Mouse (Mus musculus) midbrain, embryonic 10.5 days (tissue): Measurements from ENCODE around the gene Mrps14. TPM values are rescaled to one million over a fixed set of nuclear protein-coding genes. Genes with fewer than 3 reads are reported as not detected.

ENCODE experiments used
- DNase-seq: peaks from one replicate; pipeline ENCODE4 v3.0.0-alpha.2; 2017; ENCODE audit warnings: low spot score
- H3K27ac ChIP-seq: fragments of 300-500 bp; sonication (generic); replicated peaks from 2 replicates; pipeline ENCODE4 v1.5.1; 2016; ENCODE audit warnings: mild to moderate bottlenecking
- H3K27me3 ChIP-seq: fragments of 300-500 bp; sonication (generic); 2 replicates; pipeline ENCODE4 v1.6.1; 2016; ENCODE audit warnings: low read depth, mild to moderate bottlenecking; ENCODE audit not compliant: poor library complexity, severe bottlenecking
- H3K36me3 ChIP-seq: fragments of 300-500 bp; sonication (generic); 2 replicates; pipeline ENCODE4 v1.6.1; 2016; ENCODE audit warnings: mild to moderate bottlenecking, moderate library complexity
- H3K4me1 ChIP-seq: fragments of 300-500 bp; sonication (generic); 2 replicates; pipeline ENCODE4 v1.6.1; 2016
- H3K4me3 ChIP-seq: fragments of 300-500 bp; sonication (generic); 2 replicates; pipeline ENCODE4 v1.5.1; 2016; ENCODE audit warnings: mild to moderate bottlenecking, moderate library complexity
- H3K9me3 ChIP-seq: fragments of 300-500 bp; sonication (generic); replicated peaks from 2 replicates; pipeline ENCODE4 v1.6.1; 2016; ENCODE audit warnings: mild to moderate bottlenecking
- WGBS: fragments of 180-500 bp; shearing (Covaris S2); methylation state at CpG from one replicate; pipeline ENCODE4 v1.1.7; 2016; 5-methylcytosine and 5-hydroxymethylcytosine counted together
- polyA plus RNA-seq: library from polyadenylated mRNA; unstranded; fragments of >200 nt; fragmentation: Nextera tagmentation; extraction: Ambion mirVana; gene quantifications from 2 replicates; pipeline ENCODE4 v1.2.1, GENCODE M21; 2016

Mrps14 gene
- polyA plus RNA-seq, 1 experiment from 2014 or later, result 255 TPM

GRCm38 (mm10) chr1:160237981-160238380, 43.0 kb downstream of the Mrps14 start:
- Histone ChIP-seq H3K9me3 (no peaks in the 10 kb centered on the region), H3K4me1 (no peaks in the 10 kb centered on the region), H3K27me3 (no peaks in the 10 kb centered on the region), H3K4me3 (no peak overlapping the region), H3K36me3 (no peaks in the 10 kb centered on the region), H3K27ac (no peak overlapping the region)
- 90% methylated on average over 2 of the region's 2 CpGs for WGBS
- DNase-seq, result no peak

- Histone ChIP-seq H3K4me1 (no peaks in the 10 kb centered on the region), H3K27me3 (no peaks in the 10 kb centered on the region), H3K27ac (no peak overlapping the region), H3K4me3 (no peak overlapping the region), H3K36me3 (no peaks in the 10 kb centered on the region), H3K9me3 (no peaks in the 10 kb centered on the region)
- WGBS, result 93% methylated on average over 1 of the region's 1 CpGs
- no peak for DNase-seq
Observed at GRCm38 (mm10) chr1:160238852-160239443, 43.9 kb downstream of the Mrps14 start.

GRCm38 (mm10) chr1:160240091-160240490, 45.1 kb downstream of the Mrps14 start:
- Histone ChIP-seq H3K27ac (no peak overlapping the region), H3K36me3 (no peaks in the 10 kb centered on the region), H3K4me1 (no peaks in the 10 kb centered on the region), H3K9me3 (no peaks in the 10 kb centered on the region), H3K4me3 (no peak overlapping the region), H3K27me3 (no peaks in the 10 kb centered on the region)
- DNase-seq, result no peak
- WGBS, result 94% methylated on average over 2 of the region's 2 CpGs

DNA sequence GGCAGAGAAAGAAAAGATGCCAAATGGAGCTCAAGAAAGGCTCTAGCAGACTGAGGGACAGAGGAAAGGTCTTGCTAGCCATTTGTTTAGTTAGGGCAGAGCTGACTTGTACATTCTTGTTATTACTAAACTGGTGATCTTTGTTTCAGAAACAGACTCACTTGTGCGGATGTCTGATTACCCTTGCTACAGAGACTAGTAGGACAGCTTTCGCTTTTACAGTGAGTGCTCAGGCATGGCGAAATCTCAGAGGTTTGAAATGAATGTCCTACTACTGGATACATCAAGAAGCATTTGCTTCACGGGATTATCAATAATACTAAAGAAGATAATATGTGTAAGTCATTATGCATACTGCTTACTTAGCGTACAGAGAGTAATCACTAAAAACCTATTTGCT, 49.7 kb downstream of the Mrps14 start:
- no peak for DNase-seq
- H3K27me3 ChIP-seq, result no peaks in the 10 kb centered on the region

GRCm38 (mm10) chr1:160245954-160246353, 50.9 kb downstream of the Mrps14 start:
- DNase-seq, result no peak

More for the DNA sequence above, 49.7 kb downstream of the Mrps14 start:
- H3K36me3 ChIP-seq, result no peaks in the 10 kb centered on the region
- H3K27ac ChIP-seq, result no peak overlapping the region
- H3K4me1 ChIP-seq, result no peaks in the 10 kb centered on the region
- no peaks in the 10 kb centered on the region for H3K9me3 ChIP-seq
- 91% methylated on average over 5 of the region's 5 CpGs for WGBS
- H3K4me3 ChIP-seq, result no peak overlapping the region

GRCm38 (mm10) chr1:160246844-160247243, 51.8 kb downstream of the Mrps14 start:
- no peak for DNase-seq
- no peaks in the 10 kb centered on the region for H3K36me3 ChIP-seq

More at GRCm38 (mm10) chr1:160245954-160246353, 50.9 kb downstream of the Mrps14 start:
- no peaks in the 10 kb centered on the region for H3K27me3 ChIP-seq
- H3K9me3 ChIP-seq, result no peaks in the 10 kb centered on the region
- no peaks in the 10 kb centered on the region for H3K4me1 ChIP-seq
- no peak overlapping the region for H3K4me3 ChIP-seq
- no peak overlapping the region for H3K27ac ChIP-seq
- H3K36me3 ChIP-seq, result no peaks in the 10 kb centered on the region
- WGBS, result 76% methylated on average over 2 of the region's 2 CpGs

DNA sequence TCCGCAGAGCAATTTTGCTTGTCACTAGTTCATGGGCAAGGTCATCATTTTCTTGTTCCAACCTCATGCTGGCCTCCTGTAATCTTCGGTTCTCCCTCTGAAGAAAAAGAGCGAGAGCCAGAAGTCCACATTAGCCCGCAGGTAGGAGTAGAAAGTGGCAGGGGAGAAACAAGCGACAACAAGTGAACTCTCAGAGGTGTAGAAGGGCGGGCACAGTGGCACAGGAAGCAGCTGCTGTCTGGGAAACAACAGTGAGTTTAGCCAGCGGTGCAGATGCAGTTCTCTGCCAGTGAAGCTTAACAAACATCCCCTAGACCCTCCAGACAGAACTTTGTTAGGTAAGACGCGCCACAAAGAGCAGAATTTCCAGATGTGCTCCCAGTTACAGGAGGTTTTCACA, 52.5 kb downstream of the Mrps14 start:
- Histone ChIP-seq H3K36me3 (no peaks in the 10 kb centered on the region), H3K27me3 (no peaks in the 10 kb centered on the region), H3K9me3 (no peaks in the 10 kb centered on the region), H3K4me1 (no peaks in the 10 kb centered on the region), H3K27ac (no peak overlapping the region), H3K4me3 (no peak overlapping the region)
- DNase-seq, result no peak
- 83% methylated on average over 9 of the region's 9 CpGs for WGBS

More at GRCm38 (mm10) chr1:160246844-160247243, 51.8 kb downstream of the Mrps14 start:
- WGBS, result 87% methylated on average over 4 of the region's 4 CpGs
- Histone ChIP-seq H3K27ac (no peak overlapping the region), H3K27me3 (no peaks in the 10 kb centered on the region), H3K4me3 (no peak overlapping the region), H3K4me1 (no peaks in the 10 kb centered on the region), H3K9me3 (no peaks in the 10 kb centered on the region)

- no peaks in the 10 kb centered on the region for H3K9me3 ChIP-seq
- no peaks in the 10 kb centered on the region for H3K4me1 ChIP-seq
- H3K27ac ChIP-seq, result no peak overlapping the region
- WGBS, result 81% methylated on average over 3 of the region's 3 CpGs
- DNase-seq, result no peak
- no peak overlapping the region for H3K4me3 ChIP-seq
- no peaks in the 10 kb centered on the region for H3K36me3 ChIP-seq
- H3K27me3 ChIP-seq, result no peaks in the 10 kb centered on the region
Observed at GRCm38 (mm10) chr1:160249786-160250185, 54.8 kb downstream of the Mrps14 start.

DNA sequence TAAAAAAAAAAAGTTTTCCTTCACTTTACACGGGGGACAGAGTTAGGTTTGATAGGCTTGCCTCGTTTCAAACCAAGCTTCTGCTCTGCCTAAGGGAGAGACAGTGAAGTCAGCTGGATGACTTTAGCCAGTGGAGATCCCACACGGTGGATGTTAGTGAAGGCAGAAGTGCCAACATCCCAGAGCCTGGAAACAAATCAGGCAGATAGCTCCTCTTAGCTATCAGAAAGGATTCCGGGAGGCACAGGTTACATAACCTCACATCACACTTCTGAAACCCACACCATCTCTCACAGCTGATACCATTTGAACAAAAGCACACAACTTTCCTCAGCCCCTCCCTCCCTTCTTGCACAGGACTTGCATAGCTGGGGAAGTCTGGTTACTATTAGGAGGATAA, 55.8 kb downstream of the Mrps14 start:
- Histone ChIP-seq H3K4me1 (no peaks in the 10 kb centered on the region), H3K36me3 (no peaks in the 10 kb centered on the region), H3K27ac (no peak overlapping the region), H3K27me3 (no peaks in the 10 kb centered on the region), H3K9me3 (no peaks in the 10 kb centered on the region), H3K4me3 (no peak overlapping the region)
- 77% methylated on average over 4 of the region's 4 CpGs for WGBS
- no peak for DNase-seq

DNA sequence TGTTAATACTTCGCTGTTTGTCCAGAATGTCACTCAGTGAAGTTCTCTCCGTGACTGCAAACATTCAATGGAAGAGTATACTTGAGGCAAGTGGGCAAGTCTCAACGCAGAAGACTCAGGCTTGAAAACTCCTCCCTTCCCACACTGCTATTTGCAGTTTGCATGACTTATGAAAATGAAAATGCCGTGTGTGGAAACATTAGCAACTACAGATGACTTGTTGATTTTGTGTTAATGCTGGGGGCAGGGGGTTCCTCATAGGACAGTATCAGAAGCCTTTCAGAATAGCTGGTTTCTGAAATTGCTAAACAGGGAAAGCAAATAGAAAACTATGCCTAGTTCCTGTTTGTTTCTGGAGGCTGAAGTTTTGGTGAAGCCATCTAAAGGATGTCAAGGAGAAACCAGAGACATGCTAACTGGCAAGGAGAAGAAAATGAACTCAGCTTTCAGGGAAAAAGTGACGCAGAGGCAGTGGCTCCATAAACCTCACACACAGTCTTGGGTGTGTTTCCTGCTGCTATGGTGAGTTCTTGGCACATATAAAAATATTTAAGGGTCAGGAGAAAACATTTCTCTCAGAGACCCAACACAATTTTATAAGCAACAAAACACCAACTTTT, 56.5 kb downstream of the Mrps14 start:
- 84% methylated on average over 5 of the region's 5 CpGs for WGBS
- no peak overlapping the region for H3K4me3 ChIP-seq
- H3K27ac ChIP-seq, result no peak overlapping the region
- H3K4me1 ChIP-seq, result no peaks in the 10 kb centered on the region
- no peaks in the 10 kb centered on the region for H3K36me3 ChIP-seq
- no peaks in the 10 kb centered on the region for H3K27me3 ChIP-seq
- no peak for DNase-seq
- H3K9me3 ChIP-seq, result no peaks in the 10 kb centered on the region

Other genes with a start within 250 kb of the Mrps14 start
- gene 4930523C07Rik, start 150.8 kb upstream of the Mrps14 start, polyA plus RNA-seq, result 1.8 and 3.2 TPM in 2 replicates
- gene Tnn, start 41.6 kb upstream of the Mrps14 start, polyA plus RNA-seq, result not detected in 2 replicates
- gene Cacybp, start 17.7 kb downstream of the Mrps14 start, polyA plus RNA-seq, result 306 and 335 TPM in 2 replicates